Mouse (Mus musculus): ENCODE data around the gene Cmtm5. TPM values are rescaled to one million over a fixed set of nuclear protein-coding genes. Genes with fewer than 3 reads are reported as not detected.

The Cmtm5 gene
- total and polyA plus RNA-seq, 3 experiments: not detected

DNA sequence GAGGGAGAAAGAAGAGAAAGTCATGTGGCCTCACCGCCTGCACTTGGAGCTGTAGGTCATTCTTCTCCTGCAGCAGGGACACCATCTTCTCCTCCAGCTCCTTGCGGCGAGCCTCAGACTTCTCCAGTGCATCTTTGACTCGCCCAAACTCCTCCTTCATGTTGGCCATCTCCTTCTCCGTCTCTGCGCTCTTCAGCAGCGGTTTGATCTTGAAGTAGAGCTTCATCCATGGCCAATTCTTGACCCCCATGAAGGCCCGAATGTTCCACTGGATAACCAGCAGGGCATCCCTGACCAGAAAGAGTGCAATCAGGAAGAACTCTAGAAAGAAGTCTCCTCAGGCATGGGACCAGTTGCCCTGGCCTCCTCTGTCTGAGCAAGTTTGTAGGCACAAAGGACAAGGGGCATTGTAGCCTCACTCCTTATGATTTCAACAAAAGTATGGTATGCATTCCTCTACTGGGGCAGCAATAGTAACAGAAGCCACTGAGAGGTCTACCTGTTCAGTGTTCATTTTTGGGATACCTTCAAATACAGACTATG lies 17.7 kb downstream of the Cmtm5 start:
- Histone ChIP-seq H3K27me3 (ENCODE audit: control insufficient read depth in 1 of 2, insufficient read depth in 2 of 2, low read length in 2 of 2) (peaks cover 2 to 6% of the 10 kb centered on the region in 2 experiments; a peak in 2 of 4 replicates), H3K27ac (ENCODE audit: control insufficient read depth, low read depth, low read length) (no peak overlapping the region), H3K4me3 (ENCODE audit: control insufficient read depth in 1 of 2, insufficient read depth in 1 of 2, low read depth in 2 of 2, low read length in 2 of 2) (no peak overlapping the region), H3K79me2 (ENCODE audit: control insufficient read depth, insufficient read depth, low read length, poor library complexity) (no peaks in the 10 kb centered on the region), H3K4me1 (ENCODE audit: control insufficient read depth in 1 of 2, insufficient read depth in 2 of 2, low read length in 2 of 2) (no peaks in the 10 kb centered on the region), H3K9ac (ENCODE audit: control insufficient read depth, low read depth, low read length, poor library complexity, severe bottlenecking) (no peak overlapping the region), H3K9me3 (replicated peaks; ENCODE audit: insufficient read depth, low read length) (no peaks in the 10 kb centered on the region), H3K36me3 (ENCODE audit: control insufficient read depth in 1 of 2, insufficient read depth in 2 of 2, low read length in 2 of 2) (no peaks in the 10 kb centered on the region)
- no peak for DNase-seq (ENCODE audit: low read depth, low spot score)
- TF ChIP-seq ETS1 (IDR thresholded peaks at IDR 0.05; ENCODE audit: low read depth, low read length) (no peak), USF1 (IDR thresholded peaks at IDR 0.05; ENCODE audit: low read depth, low read length) (no peak)

DNA sequence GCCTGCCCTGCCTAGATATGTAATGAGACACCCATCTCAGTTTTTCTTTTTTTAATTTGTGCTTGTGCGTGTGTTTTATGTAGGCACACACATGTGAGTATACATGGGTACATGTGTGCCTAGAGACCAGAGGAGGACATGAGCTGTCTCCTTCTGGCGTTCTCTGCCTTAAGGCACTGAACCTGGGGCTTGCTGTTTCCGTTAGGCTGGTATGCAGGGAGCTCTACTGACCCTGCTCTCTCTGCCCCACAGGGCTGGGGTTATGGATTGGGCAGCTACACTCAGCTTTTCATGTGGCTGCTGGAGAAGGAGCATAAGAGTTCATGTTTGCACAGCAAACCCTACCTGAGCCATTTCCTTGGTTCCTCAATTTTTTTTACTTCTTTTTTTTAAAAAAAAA lies 18.4 kb downstream of the Cmtm5 start:
- Histone ChIP-seq H3K9me3 (replicated peaks; ENCODE audit: insufficient read depth, low read length) (no peaks in the 10 kb centered on the region), H3K36me3 (ENCODE audit: control insufficient read depth in 1 of 2, insufficient read depth in 2 of 2, low read length in 2 of 2) (no peaks in the 10 kb centered on the region), H3K27me3 (ENCODE audit: control insufficient read depth in 1 of 2, insufficient read depth in 2 of 2, low read length in 2 of 2) (peaks cover 2 to 6% of the 10 kb centered on the region in 2 experiments; a peak in 2 of 4 replicates), H3K4me1 (ENCODE audit: control insufficient read depth in 1 of 2, insufficient read depth in 2 of 2, low read length in 2 of 2) (no peaks in the 10 kb centered on the region), H3K9ac (ENCODE audit: control insufficient read depth, low read depth, low read length, poor library complexity, severe bottlenecking) (no peak overlapping the region), H3K27ac (ENCODE audit: control insufficient read depth, low read depth, low read length) (no peak overlapping the region), H3K79me2 (ENCODE audit: control insufficient read depth, insufficient read depth, low read length, poor library complexity) (no peaks in the 10 kb centered on the region), H3K4me3 (ENCODE audit: control insufficient read depth in 1 of 2, insufficient read depth in 1 of 2, low read depth in 2 of 2, low read length in 2 of 2) (no peak overlapping the region)
- TF ChIP-seq SMC3 (IDR thresholded peaks at IDR 0.05; ENCODE audit: low read depth, low read length) (no peak), UBTF (IDR thresholded peaks at IDR 0.05; ENCODE audit: borderline replicate concordance, insufficient read depth, low read depth, low read length) (no peak), MXI1 (IDR thresholded peaks at IDR 0.05; ENCODE audit: low read depth, low read length) (no peak), MYB (IDR thresholded peaks at IDR 0.05; ENCODE audit: low read depth, low read length) (no peak), HCFC1 (IDR thresholded peaks at IDR 0.05; ENCODE audit: low read depth, low read length) (no peak), USF2 (IDR thresholded peaks at IDR 0.05; ENCODE audit: borderline replicate concordance in 1 of 2, insufficient read depth in 1 of 2, low read depth in 1 of 2, low read length in 2 of 2) (no peak), CHD2 (IDR thresholded peaks at IDR 0.05; ENCODE audit: low read length) (no peak), RCOR1 (IDR thresholded peaks at IDR 0.05; ENCODE audit: low read depth, low read length) (no peak), ETS1 (IDR thresholded peaks at IDR 0.05; ENCODE audit: low read depth, low read length) (no peak)
- no peak for DNase-seq (ENCODE audit: low read depth, low spot score)

GRCm38 (mm10) chr14:54955481-54955880 lies 19.4 kb downstream of the Cmtm5 start:
- TF ChIP-seq JUND (IDR thresholded peaks at IDR 0.05; ENCODE audit: low read depth, low read length) (no peak), MXI1 (IDR thresholded peaks at IDR 0.05; ENCODE audit: low read depth, low read length) (no peak), MAFK (IDR thresholded peaks at IDR 0.05; ENCODE audit: borderline replicate concordance, low read depth, low read length) (no peak), ZMIZ1 (IDR thresholded peaks at IDR 0.05; ENCODE audit: low read depth, low read length) (no peak), BHLHE40 (IDR thresholded peaks at IDR 0.05; ENCODE audit: borderline replicate concordance, low read depth, low read length) (no peak), MAX (IDR thresholded peaks at IDR 0.05; ENCODE audit: low read length) (no peak), NRF1 (IDR thresholded peaks at IDR 0.05; ENCODE audit: insufficient read depth, low read depth, low read length, poor library complexity, severe bottlenecking) (no peak), E2F4 (IDR thresholded peaks at IDR 0.05; ENCODE audit: borderline replicate concordance, low read depth, low read length) (no peak), SIN3A (IDR thresholded peaks at IDR 0.05; ENCODE audit: low read length) (no peak), CHD2 (IDR thresholded peaks at IDR 0.05; ENCODE audit: low read length) (no peak)
- Histone ChIP-seq H3K36me3 (ENCODE audit: control insufficient read depth in 1 of 2, insufficient read depth in 2 of 2, low read length in 2 of 2) (no peaks in the 10 kb centered on the region), H3K4me3 (ENCODE audit: control insufficient read depth in 1 of 2, insufficient read depth in 1 of 2, low read depth in 2 of 2, low read length in 2 of 2) (no peak overlapping the region), H3K4me1 (ENCODE audit: control insufficient read depth in 1 of 2, insufficient read depth in 2 of 2, low read length in 2 of 2) (no peaks in the 10 kb centered on the region), H3K27ac (ENCODE audit: control insufficient read depth, low read depth, low read length) (no peak overlapping the region), H3K79me2 (ENCODE audit: control insufficient read depth, insufficient read depth, low read length, poor library complexity) (no peaks in the 10 kb centered on the region), H3K27me3 (ENCODE audit: control insufficient read depth in 1 of 2, insufficient read depth in 2 of 2, low read length in 2 of 2) (peaks cover 2 to 6% of the 10 kb centered on the region in 2 experiments; a peak in 2 of 4 replicates), H3K9ac (ENCODE audit: control insufficient read depth, low read depth, low read length, poor library complexity, severe bottlenecking) (no peak overlapping the region), H3K9me3 (replicated peaks; ENCODE audit: insufficient read depth, low read length) (no peaks in the 10 kb centered on the region)
- DNase-seq (ENCODE audit: low read depth, low spot score): no peak
